Mouse (Mus musculus): ENCODE measurements around the gene Des. TPM values are rescaled to one million over a fixed set of nuclear protein-coding genes. Genes with fewer than 3 reads are reported as not detected.

The Des gene
- total and polyA plus RNA-seq, 3 experiments: 9.3 to 18.9 (median 11.7) TPM

DNA sequence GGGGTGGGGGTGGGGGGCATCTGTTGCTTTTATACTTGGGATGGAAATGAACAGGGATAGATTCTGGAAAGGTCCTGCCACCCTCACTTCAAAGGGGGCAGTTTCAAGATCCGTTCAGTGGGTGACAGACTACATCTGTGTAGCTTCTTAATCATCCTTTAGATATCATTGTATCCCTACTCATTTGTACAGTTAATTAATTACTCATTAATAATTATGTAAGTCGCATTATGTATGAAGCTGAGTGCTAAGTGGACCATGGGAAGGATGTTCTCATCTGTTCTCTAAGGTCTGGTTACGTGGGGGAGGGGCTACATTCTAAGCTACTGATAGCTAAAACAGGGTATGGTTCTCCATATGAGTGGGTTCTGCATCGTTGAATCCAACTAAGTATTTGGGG, 41.4 kb upstream of the Des start:
- peak overlapping the region; percentile 59; the same call in 1 of the 2 replicates for H3K9ac ChIP-seq (ENCODE audit: insufficient read depth, low read depth)
- H3K27ac ChIP-seq (ENCODE audit: insufficient read depth, low read depth): no peak overlapping the region
- peaks cover 9 to 17% of the 10 kb centered on the region in 2 experiments for H3K36me3 ChIP-seq (replicated peaks in 1 of 2; ENCODE audit: control insufficient read depth in 1 of 2, insufficient read depth in 1 of 2, low read length in 1 of 2)
- dilution Hi-C loops (cut with MboI; ENCODE audit: extremely low pct_ligation_motif_present, extremely low pct_unique_long_range_greater_than_20kb, low sequenced_read_pairs): no loop called here
- H3K27me3 ChIP-seq (replicated peaks): no peaks in the 10 kb centered on the region
- H3K4me1 ChIP-seq (ENCODE audit: control insufficient read depth in 1 of 2, insufficient read depth in 2 of 2): peaks cover 6 to 27% of the 10 kb centered on the region in 2 experiments
- no peak overlapping the region for H3K4me2 ChIP-seq (ENCODE audit: insufficient read depth, low read depth, poor library complexity, severe bottlenecking)
- no peaks in the 10 kb centered on the region for H3K79me2 ChIP-seq (replicated peaks; ENCODE audit: control insufficient read depth, extremely low read depth, insufficient read depth, poor library complexity, severe bottlenecking)
- DNase-seq (ENCODE audit: extremely low read depth): no peak
- no peak overlapping the region for H3K4me3 ChIP-seq (replicated peaks in 1 of 3; ENCODE audit: low read depth in 2 of 3, low read length in 2 of 3, poor library complexity in 1 of 3)
- TF ChIP-seq JUN (IDR thresholded peaks at IDR 0.05; ENCODE audit: insufficient read depth, low read depth, low read length) (no peak), ETS1 (conservative IDR thresholded peaks at IDR 0.05; ENCODE audit: low read depth, low read length) (no peak), EP300 (IDR thresholded peaks at IDR 0.05; ENCODE audit: low read length) (no peak)
- in situ Hi-C loops (cut with MboI; ENCODE audit: low pct_ligation_motif_present, low pct_unique_long_range_greater_than_20kb, low sequenced_read_pairs): no loop called here
- peaks cover 2% of the 10 kb centered on the region for H3K9me3 ChIP-seq (replicated peaks; ENCODE audit: low read length)

DNA sequence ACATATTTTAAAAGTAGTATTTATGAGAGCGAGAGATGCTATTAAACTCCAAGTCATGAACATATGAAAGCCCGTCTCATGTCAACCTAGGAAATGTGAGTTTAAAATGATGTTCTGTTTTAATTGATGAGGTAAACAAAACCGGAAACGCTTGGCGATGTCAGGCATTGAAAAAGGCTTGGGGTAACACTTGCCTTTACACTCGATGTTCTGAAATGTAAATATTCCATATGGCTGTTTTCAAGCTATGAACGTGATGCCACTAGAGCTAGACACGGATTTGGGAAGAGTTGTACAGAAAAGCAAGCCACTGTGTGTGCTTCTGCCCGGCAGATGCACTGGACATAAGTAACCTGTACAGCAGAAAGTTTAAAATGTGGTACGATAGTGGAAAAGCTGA, 41.0 kb upstream of the Des start:
- H3K9me3 ChIP-seq (replicated peaks; ENCODE audit: low read length): peaks cover 2% of the 10 kb centered on the region
- no peak overlapping the region for H3K9ac ChIP-seq (ENCODE audit: insufficient read depth, low read depth)
- no peak for DNase-seq (ENCODE audit: extremely low read depth)
- H3K27ac ChIP-seq (ENCODE audit: insufficient read depth, low read depth): no peak overlapping the region
- no peaks in the 10 kb centered on the region for H3K27me3 ChIP-seq (replicated peaks)
- in situ Hi-C loops (cut with MboI; ENCODE audit: low pct_ligation_motif_present, low pct_unique_long_range_greater_than_20kb, low sequenced_read_pairs): no loop called here
- H3K4me2 ChIP-seq (ENCODE audit: insufficient read depth, low read depth, poor library complexity, severe bottlenecking): no peak overlapping the region
- H3K36me3 ChIP-seq (replicated peaks in 1 of 2; ENCODE audit: control insufficient read depth in 1 of 2, insufficient read depth in 1 of 2, low read length in 1 of 2): peaks cover 7 to 13% of the 10 kb centered on the region in 2 experiments
- dilution Hi-C loops (cut with MboI; ENCODE audit: extremely low pct_ligation_motif_present, extremely low pct_unique_long_range_greater_than_20kb, low sequenced_read_pairs): no loop called here
- peaks cover 6 to 27% of the 10 kb centered on the region in 2 experiments for H3K4me1 ChIP-seq (ENCODE audit: control insufficient read depth in 1 of 2, insufficient read depth in 2 of 2)
- H3K79me2 ChIP-seq (replicated peaks; ENCODE audit: control insufficient read depth, extremely low read depth, insufficient read depth, poor library complexity, severe bottlenecking): no peaks in the 10 kb centered on the region
- no peak overlapping the region for H3K4me3 ChIP-seq (replicated peaks in 1 of 3; ENCODE audit: low read depth in 2 of 3, low read length in 2 of 3, poor library complexity in 1 of 3)
- TF ChIP-seq ZKSCAN1 (IDR thresholded peaks at IDR 0.05; ENCODE audit: borderline replicate concordance, low read depth, low read length) (no peak), ETS1 (conservative IDR thresholded peaks at IDR 0.05; ENCODE audit: low read depth, low read length) (no peak), SMC3 (IDR thresholded peaks at IDR 0.05; ENCODE audit: low read depth, low read length) (no peak), UBTF (IDR thresholded peaks at IDR 0.05; ENCODE audit: low read depth, low read length) (no peak), POLR2AphosphoS2 (IDR thresholded peaks at IDR 0.05; ENCODE audit: low read depth, low read length) (no peak), IRF4 (IDR thresholded peaks at IDR 0.05; ENCODE audit: low read depth, low read length) (no peak), CHD1 (IDR thresholded peaks at IDR 0.05; ENCODE audit: low read depth, low read length) (no peak), KAT2A (IDR thresholded peaks at IDR 0.05; ENCODE audit: insufficient replicate concordance, low read length) (no peak), SIN3A (IDR thresholded peaks at IDR 0.05; ENCODE audit: low read length) (no peak), ZNF384 (IDR thresholded peaks at IDR 0.05; ENCODE audit: low read depth, low read length) (no peak), TBP (conservative IDR thresholded peaks at IDR 0.05; ENCODE audit: low read depth, low read length) (no peak), ZC3H11A (IDR thresholded peaks at IDR 0.05; ENCODE audit: low read depth, low read length) (no peak), JUN (IDR thresholded peaks at IDR 0.05; ENCODE audit: insufficient read depth, low read depth, low read length) (no peak), CHD2 (IDR thresholded peaks at IDR 0.05; ENCODE audit: low read length) (no peak), BHLHE40 (IDR thresholded peaks at IDR 0.05; ENCODE audit: low read depth, low read length) (no peak), MEF2A (IDR thresholded peaks at IDR 0.05; ENCODE audit: borderline replicate concordance, low read depth, low read length) (no peak), MAFK (IDR thresholded peaks at IDR 0.05; ENCODE audit: insufficient replicate concordance, low read length) (no peak), HCFC1 (IDR thresholded peaks at IDR 0.05; ENCODE audit: low read depth, low read length) (no peak)

All from CH12.LX (cell line).